8 mouse cellular contexts compared by ENCODE assay signal in genomic region chr16:16983534-16984422, GRCm38 (mm10). TPM values are rescaled to one million over a fixed set of nuclear protein-coding genes. Genes with fewer than 3 reads are reported as not detected.
DNase-seq lines count a peak whose midpoint lies in the region; ATAC-seq and TF ChIP-seq lines count a peak whose summit lies in the region.

No protein-coding gene starts in this region.

- no peaks in the 10 kb centered on the region for H3K27me3 ChIP-seq in forebrain, postnatal 0 days (ENCODE audit: insufficient read depth, low read length)
- H3K27me3 ChIP-seq in hindbrain, embryonic 15.5 days = no peaks in the 10 kb centered on the region
- no peaks in the 10 kb centered on the region for H3K27me3 ChIP-seq in limb, embryonic 14.5 days (ENCODE audit: control insufficient read depth, insufficient read depth, low read length)
- H3K27me3 ChIP-seq in midbrain, embryonic 14.5 days (ENCODE audit: control insufficient read depth, insufficient read depth, low read length) = no peaks in the 10 kb centered on the region

- peak overlapping the region; percentile 99 for H3K27ac ChIP-seq in forebrain, postnatal 0 days (ENCODE audit: low read depth, low read length)
- H3K27ac ChIP-seq in hindbrain, embryonic 15.5 days (replicated peaks) = peak overlapping the region; percentile 97
- peak overlapping the region; percentile 94 for H3K27ac ChIP-seq in limb, embryonic 14.5 days (replicated peaks; ENCODE audit: low read depth, low read length)
- H3K27ac ChIP-seq in midbrain, embryonic 14.5 days (replicated peaks; ENCODE audit: low read depth, low read length) = peak overlapping the region; percentile 96

- DNase-seq in spleen, adult 18-20 months = peak; percentile 67 to 71
- no peak for DNase-seq in spleen, adult 12 weeks (ENCODE audit: low spot score)
- DNase-seq in brain, embryonic 14.5 days (ENCODE audit: low read depth) = peak; percentile 76
- peak; percentile 58 for DNase-seq in forebrain, postnatal 0 days
- peak; percentile 60 for DNase-seq in limb, embryonic 14.5 days (ENCODE audit: low spot score)
- peak; percentile 83 for DNase-seq in midbrain, embryonic 14.5 days
- peak; percentile 20 to 71 for DNase-seq in urinary bladder, adult 18-20 months (ENCODE audit: low spot score in 2 of 2)

- H3K9ac ChIP-seq in forebrain, postnatal 0 days = peak overlapping the region; percentile 96
- H3K9ac ChIP-seq in hindbrain, embryonic 15.5 days = peak overlapping the region; percentile 84
- peak overlapping the region; percentile 94 for H3K9ac ChIP-seq in limb, embryonic 14.5 days (ENCODE audit: low read depth, low read length, severe bottlenecking)
- H3K9ac ChIP-seq in midbrain, embryonic 14.5 days (replicated peaks; ENCODE audit: low read length) = peak overlapping the region; percentile 80

- TF ChIP-seq POLR2A in brain, embryonic 14.5 days (IDR thresholded peaks at IDR 0.05; ENCODE audit: borderline replicate concordance, extremely low read depth, insufficient read depth, insufficient read length, poor library complexity, severe bottlenecking) = no peak
- TF ChIP-seq POLR2A in limb, embryonic 14.5 days (IDR thresholded peaks at IDR 0.05; ENCODE audit: borderline replicate concordance, extremely low read depth, insufficient read depth, insufficient read length) = no peak

- H3K4me1 ChIP-seq in forebrain, postnatal 0 days (ENCODE audit: insufficient read depth) = peaks cover 20% of the 10 kb centered on the region
- H3K4me1 ChIP-seq in hindbrain, embryonic 15.5 days (replicated peaks) = peaks cover 33% of the 10 kb centered on the region
- peaks cover 7% of the 10 kb centered on the region; the same call in 1 of the 2 replicates for H3K4me1 ChIP-seq in limb, embryonic 14.5 days (ENCODE audit: control insufficient read depth, insufficient read depth, low read length)
- H3K4me1 ChIP-seq in midbrain, embryonic 14.5 days (ENCODE audit: control insufficient read depth, insufficient read depth, low read length) = peaks cover 29% of the 10 kb centered on the region

- no peaks in the 10 kb centered on the region for H3K9me3 ChIP-seq in forebrain, postnatal 0 days (ENCODE audit: low read length)
- H3K9me3 ChIP-seq in hindbrain, embryonic 15.5 days = no peaks in the 10 kb centered on the region
- H3K9me3 ChIP-seq in limb, embryonic 14.5 days (ENCODE audit: control insufficient read depth, low read length) = no peaks in the 10 kb centered on the region
- H3K9me3 ChIP-seq in midbrain, embryonic 14.5 days (ENCODE audit: control insufficient read depth, low read length) = no peaks in the 10 kb centered on the region

- H3K4me2 ChIP-seq in forebrain, postnatal 0 days (ENCODE audit: low read depth) = peak overlapping the region; percentile 70
- H3K4me2 ChIP-seq in hindbrain, embryonic 15.5 days = peak overlapping the region; percentile 85
- H3K4me2 ChIP-seq in limb, embryonic 14.5 days (replicated peaks; ENCODE audit: low read depth, low read length, severe bottlenecking) = peak overlapping the region; percentile 75
- peak overlapping the region; percentile 67 for H3K4me2 ChIP-seq in midbrain, embryonic 14.5 days (ENCODE audit: low read length)

- no peak for TF ChIP-seq CTCF in brain, embryonic 14.5 days (IDR thresholded peaks at IDR 0.05; ENCODE audit: borderline replicate concordance, extremely low read depth, insufficient read depth, insufficient read length)
- TF ChIP-seq CTCF in forebrain, postnatal 0 days (IDR thresholded peaks at IDR 0.05; ENCODE audit: low read depth) = no peak

- ATAC-seq in forebrain, postnatal 0 days = peak; percentile 73
- peak; percentile 68 for ATAC-seq in hindbrain, embryonic 15.5 days (ENCODE audit: low FRiP score, low read depth)
- ATAC-seq in limb, embryonic 14.5 days (ENCODE audit: low FRiP score, low read depth) = peak; percentile 68
- ATAC-seq in midbrain, embryonic 14.5 days (ENCODE audit: low FRiP score, low TSS enrichment) = peak; percentile 79

- H3K36me3 ChIP-seq in forebrain, postnatal 0 days (ENCODE audit: insufficient read depth) = no peaks in the 10 kb centered on the region
- no peaks in the 10 kb centered on the region for H3K36me3 ChIP-seq in hindbrain, embryonic 15.5 days
- 0 out of 2 replicates have a peak, but pooled peaks cover 8% of the 10 kb centered on the region for H3K36me3 ChIP-seq in limb, embryonic 14.5 days (ENCODE audit: control insufficient read depth, insufficient read depth, low read length)
- 0 out of 2 replicates have a peak, but pooled peaks cover 8% of the 10 kb centered on the region for H3K36me3 ChIP-seq in midbrain, embryonic 14.5 days (ENCODE audit: control insufficient read depth, insufficient read depth, low read length)

- peak overlapping the region; percentile 99 for H3K4me3 ChIP-seq in forebrain, postnatal 0 days (ENCODE audit: low read depth, low read length)
- peak overlapping the region; percentile 88 for H3K4me3 ChIP-seq in hindbrain, embryonic 15.5 days
- peak overlapping the region; percentile 99 for H3K4me3 ChIP-seq in limb, embryonic 14.5 days (replicated peaks; ENCODE audit: low read length)
- H3K4me3 ChIP-seq in midbrain, embryonic 14.5 days (replicated peaks; ENCODE audit: low read depth, low read length) = peak overlapping the region; percentile 100

- under 1% methylated on average over 52 of the region's 75 CpGs for WGBS in forebrain, postnatal 0 days
- under 1% methylated on average over 61 of the region's 75 CpGs for WGBS in hindbrain, embryonic 15.5 days
- 1% methylated on average over 63 of the region's 75 CpGs for WGBS in limb, embryonic 14.5 days
- under 1% methylated on average over 74 of the region's 75 CpGs for WGBS in midbrain, embryonic 14.5 days

RNA-seq across cellular contexts. Expression of gene Mapk1, which starts 0.6 kb away (rescaled TPM):
- 160 and 166 TPM in 2 replicates for polyA plus RNA-seq in brain, embryonic 14.5 days (2012; rRNA removed)
- 189 and 231 TPM in 2 replicates for total RNA-seq in forebrain, postnatal 0 days (2014; rRNA removed)
- 165 and 207 TPM in 2 replicates for polyA plus RNA-seq in forebrain, postnatal 0 days (2015; fragmentation: Nextera tagmentation; extraction: Ambion mirVana)
- 187 and 189 TPM in 2 replicates for polyA plus RNA-seq in hindbrain, embryonic 15.5 days (2015; fragmentation: Nextera tagmentation; extraction: Ambion mirVana)
- polyA plus RNA-seq in limb, embryonic 14.5 days (2012; rRNA removed) = 126 and 135 TPM in 2 replicates
- polyA plus RNA-seq in limb, embryonic 14.5 days (2014; fragmentation: Nextera tagmentation; extraction: Ambion mirVana) = 186 and 188 TPM in 2 replicates
- 214 and 219 TPM in 2 replicates for polyA plus RNA-seq in midbrain, embryonic 14.5 days (2014; fragmentation: Nextera tagmentation; extraction: Ambion mirVana)
